Mouse (Mus musculus) ES-Bruce4 (cell line): Measurements from ENCODE around the gene Mchr1. TPM values are rescaled to one million over a fixed set of nuclear protein-coding genes. Genes with fewer than 3 reads are reported as not detected.

Source experiments
- H3K27ac ChIP-seq: 2 replicates; pipeline ENCODE4 v1.5.1; 2012; ENCODE audit warnings: low read length, inconsistent platforms; ENCODE audit not compliant: insufficient read depth
- H3K27me3 ChIP-seq: 2 replicates; pipeline ENCODE4 v1.6.1; 2012; ENCODE audit warnings: mild to moderate bottlenecking, low read length, inconsistent platforms; ENCODE audit not compliant: control insufficient read depth, poor library complexity, insufficient read depth, severe bottlenecking
- H3K36me3 ChIP-seq: 2 replicates; pipeline ENCODE4 v1.6.1; 2012; ENCODE audit warnings: inconsistent platforms, mild to moderate bottlenecking, low read length, moderate library complexity; ENCODE audit not compliant: control insufficient read depth, poor library complexity, insufficient read depth, severe bottlenecking
- H3K4me1 ChIP-seq: one replicate; pipeline ENCODE4 v1.8.1; 2011; ENCODE audit warnings: low read length; ENCODE audit not compliant: control insufficient read depth, insufficient read depth
- H3K4me3 ChIP-seq: 2 replicates; pipeline ENCODE4 v1.5.1; 2011; ENCODE audit warnings: low read depth, mild to moderate bottlenecking, low read length
- H3K9ac ChIP-seq: 2 replicates; pipeline ENCODE4 v1.6.1; 2012; ENCODE audit warnings: low read depth, mild to moderate bottlenecking, inconsistent platforms; ENCODE audit not compliant: poor library complexity, severe bottlenecking
- H3K9me3 ChIP-seq: replicated peaks from 2 replicates; pipeline ENCODE4 v1.6.1; 2012; ENCODE audit warnings: mild to moderate bottlenecking, low read length, inconsistent platforms; ENCODE audit not compliant: control insufficient read depth, poor library complexity, insufficient read depth, severe bottlenecking
- CTCF ChIP-seq: IDR thresholded peaks from one replicate; pipeline ENCODE4 v1.8.1; 2011; ENCODE audit warnings: low read depth, low read length
- EP300 ChIP-seq: IDR thresholded peaks from 2 replicates; pipeline ENCODE4 v1.6.1; 2011; ENCODE audit warnings: low read depth, low read length; ENCODE audit not compliant: insufficient read depth
- POLR2A ChIP-seq: IDR thresholded peaks from one replicate; pipeline ENCODE4 v1.8.1; 2011; ENCODE audit warnings: low read length; ENCODE audit not compliant: insufficient read depth
- polyA plus RNA-seq: library from polyadenylated mRNA; stranded (reverse); fragments of >200 nt; gene quantifications from 2 replicates; pipeline ENCODE4 v1.2.4, GENCODE M21; 2011; ENCODE audit warnings: low read depth; ENCODE audit not compliant: missing spikeins, insufficient read depth, insufficient read length

Gene Mchr1
- polyA plus RNA-seq, 1 experiment = not detected

- Histone ChIP-seq H3K9ac (no peak overlapping the region), H3K4me1 (no peaks in the 10 kb centered on the region), H3K27me3 (no peaks in the 10 kb centered on the region), H3K27ac (no peak overlapping the region), H3K9me3 (no peaks in the 10 kb centered on the region), H3K4me3 (no peak overlapping the region), H3K36me3 (no peaks in the 10 kb centered on the region)
- TF ChIP-seq EP300 = no peak
- TF ChIP-seq CTCF = no peak
- no peak for TF ChIP-seq POLR2A
Observed at GRCm38 (mm10) chr15:81267416-81267815, 32.1 kb downstream of the Mchr1 start.

- no peak overlapping the region for H3K9ac ChIP-seq
- H3K4me3 ChIP-seq = no peak overlapping the region
- no peaks in the 10 kb centered on the region for H3K27me3 ChIP-seq
- H3K9me3 ChIP-seq = no peaks in the 10 kb centered on the region
- TF ChIP-seq EP300 = no peak
- no peak for TF ChIP-seq CTCF
- no peak for TF ChIP-seq POLR2A
- no peak overlapping the region for H3K27ac ChIP-seq
- no peaks in the 10 kb centered on the region for H3K4me1 ChIP-seq
- H3K36me3 ChIP-seq = no peaks in the 10 kb centered on the region
Observed at GRCm38 (mm10) chr15:81272305-81273053, 37.2 kb downstream of the Mchr1 start.

GRCm38 (mm10) chr15:81273361-81273760, 38.1 kb downstream of the Mchr1 start:
- TF ChIP-seq EP300 (no peak), POLR2A (no peak), CTCF (no peak)
- H3K4me1 ChIP-seq = no peaks in the 10 kb centered on the region
- H3K27ac ChIP-seq = no peak overlapping the region
- H3K36me3 ChIP-seq = no peaks in the 10 kb centered on the region
- no peak overlapping the region for H3K4me3 ChIP-seq
- no peaks in the 10 kb centered on the region for H3K27me3 ChIP-seq
- no peaks in the 10 kb centered on the region for H3K9me3 ChIP-seq
- H3K9ac ChIP-seq = no peak overlapping the region

GRCm38 (mm10) chr15:81277928-81278327, 42.6 kb downstream of the Mchr1 start:
- H3K4me3 ChIP-seq = no peak overlapping the region
- H3K27ac ChIP-seq = no peak overlapping the region
- H3K9ac ChIP-seq = no peak overlapping the region
- no peaks in the 10 kb centered on the region for H3K4me1 ChIP-seq
- TF ChIP-seq CTCF = no peak
- TF ChIP-seq EP300 = no peak
- TF ChIP-seq POLR2A = no peak
- no peaks in the 10 kb centered on the region for H3K9me3 ChIP-seq
- H3K36me3 ChIP-seq = no peaks in the 10 kb centered on the region
- no peaks in the 10 kb centered on the region for H3K27me3 ChIP-seq

- Histone ChIP-seq H3K36me3 (no peaks in the 10 kb centered on the region), H3K4me1 (no peaks in the 10 kb centered on the region), H3K4me3 (no peak overlapping the region), H3K9me3 (no peaks in the 10 kb centered on the region), H3K9ac (no peak overlapping the region), H3K27me3 (no peaks in the 10 kb centered on the region), H3K27ac (no peak overlapping the region)
- TF ChIP-seq EP300 = no peak
- TF ChIP-seq POLR2A = no peak
- TF ChIP-seq CTCF = no peak
Observed at GRCm38 (mm10) chr15:81278699-81279098, 43.4 kb downstream of the Mchr1 start.

GRCm38 (mm10) chr15:81284121-81284734, 48.9 kb downstream of the Mchr1 start:
- TF ChIP-seq EP300 = no peak
- TF ChIP-seq CTCF = no peak
- TF ChIP-seq POLR2A = no peak

More at GRCm38 (mm10) chr15:81284121-81284734, 48.9 kb downstream of the Mchr1 start:
- H3K9me3 ChIP-seq = no peaks in the 10 kb centered on the region
- H3K27ac ChIP-seq = no peak overlapping the region
- no peak overlapping the region for H3K4me3 ChIP-seq
- no peak overlapping the region for H3K9ac ChIP-seq
- H3K4me1 ChIP-seq = no peaks in the 10 kb centered on the region
- no peaks in the 10 kb centered on the region for H3K27me3 ChIP-seq
- H3K36me3 ChIP-seq = no peaks in the 10 kb centered on the region

Other genes with a start within 250 kb of the Mchr1 start
- gene Mrtfa, start 44.7 kb upstream of the Mchr1 start, polyA plus RNA-seq = 18.4 and 21.9 TPM in 2 replicates
- gene Slc25a17, start 125.3 kb downstream of the Mchr1 start, polyA plus RNA-seq = 81.8 and 87.7 TPM in 2 replicates
- gene St13, start 164.6 kb downstream of the Mchr1 start, polyA plus RNA-seq = 696 and 796 TPM in 2 replicates
- 21.0 and 26.7 TPM in 2 replicates for gene Xpnpep3, start 164.6 kb downstream of the Mchr1 start, polyA plus RNA-seq
- not detected in 2 replicates for gene Dnajb7, start 172.8 kb downstream of the Mchr1 start, polyA plus RNA-seq
- gene Rbx1, start 230.8 kb downstream of the Mchr1 start, polyA plus RNA-seq = 173 and 191 TPM in 2 replicates